Mouse (Mus musculus) cerebellum, adult 9-11 months (tissue): ENCODE data around the gene Spaca4.
A peak's percentile ranks its signal among the peaks of the same experiment; 100 is the strongest.

Experiments
- DNase-seq: peaks from one replicate; pipeline ENCODE4 v3.0.0; 2022

The Spaca4 gene

DNA sequence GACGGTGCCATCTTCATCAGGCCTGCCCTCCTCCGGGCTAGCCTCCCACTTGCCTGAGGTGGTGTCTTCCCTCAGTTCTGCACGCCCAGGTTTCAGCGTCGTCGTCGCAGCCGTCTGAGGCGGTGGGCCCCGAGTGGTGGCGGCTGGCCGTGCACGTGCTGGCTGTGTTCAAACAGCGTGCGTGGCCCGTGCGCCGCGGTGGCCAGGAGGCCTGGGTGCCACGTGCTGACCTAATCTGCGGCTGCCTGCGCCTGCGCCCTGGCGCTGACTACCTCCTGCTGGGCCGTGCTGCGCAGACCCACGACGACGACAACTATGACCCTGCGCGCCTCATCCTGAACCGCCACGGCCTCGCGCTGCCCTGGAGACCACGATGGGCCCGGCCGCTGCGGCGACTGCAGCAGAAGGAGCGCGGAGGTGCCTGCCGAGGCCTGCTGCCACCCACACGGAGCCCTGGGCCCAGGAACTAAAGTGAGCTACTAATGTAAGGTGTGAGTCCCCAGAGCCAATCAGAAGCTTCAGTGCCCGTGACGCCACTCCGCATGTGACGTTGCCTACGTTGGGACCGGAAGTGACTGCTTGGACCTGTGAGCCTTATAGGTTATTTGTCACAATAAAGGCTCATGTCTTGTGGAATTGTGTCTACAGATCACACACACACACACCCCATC is 31.6 kb downstream of the Spaca4 start, which contains the start of gene Sec1:
Gene Sec1, minus strand, starts transcription at position 482 of the 671 bp plus-strand sequence.
- DNase-seq = no peak

DNA sequence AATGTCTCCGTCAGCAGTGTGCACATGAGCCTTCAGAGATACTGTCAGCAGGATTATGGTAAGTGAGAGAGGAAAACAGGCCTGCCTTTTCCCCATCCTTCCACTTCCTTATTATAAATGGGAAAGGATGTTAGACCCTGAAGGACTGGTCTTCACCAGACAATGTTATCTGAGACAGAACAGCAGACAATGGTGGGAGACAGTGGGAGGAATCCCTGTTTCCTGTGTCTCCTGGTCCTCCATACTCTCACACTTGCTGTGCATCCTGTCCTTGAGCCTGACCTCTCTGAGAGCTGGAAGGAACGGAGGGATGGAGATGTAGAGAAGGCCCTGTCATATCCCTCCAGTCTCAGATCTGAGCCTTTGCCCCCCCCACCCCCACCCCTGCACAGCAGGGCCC is 33.2 kb downstream of the Spaca4 start:
- no peak for DNase-seq

DNA sequence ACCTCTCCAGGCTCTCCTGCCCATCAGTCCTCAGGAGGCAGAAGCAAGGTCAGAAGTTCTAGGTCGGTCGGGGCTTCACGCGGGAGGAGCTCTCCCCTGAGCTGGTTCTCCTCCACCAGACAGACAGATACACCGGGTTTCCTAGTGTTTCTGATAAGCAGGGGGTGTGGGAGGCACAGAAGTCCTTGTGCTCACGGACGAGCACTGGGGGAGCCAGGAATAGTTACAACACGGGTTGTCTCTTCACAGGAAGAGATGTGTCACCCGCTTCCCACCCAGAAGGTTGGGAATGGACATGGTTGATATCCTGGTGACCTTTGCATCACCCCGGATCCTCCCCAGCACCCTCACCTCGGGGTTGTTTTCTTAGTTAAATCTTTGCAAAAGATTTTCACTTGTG is 35.8 kb downstream of the Spaca4 start:
- DNase-seq = no peak

DNA sequence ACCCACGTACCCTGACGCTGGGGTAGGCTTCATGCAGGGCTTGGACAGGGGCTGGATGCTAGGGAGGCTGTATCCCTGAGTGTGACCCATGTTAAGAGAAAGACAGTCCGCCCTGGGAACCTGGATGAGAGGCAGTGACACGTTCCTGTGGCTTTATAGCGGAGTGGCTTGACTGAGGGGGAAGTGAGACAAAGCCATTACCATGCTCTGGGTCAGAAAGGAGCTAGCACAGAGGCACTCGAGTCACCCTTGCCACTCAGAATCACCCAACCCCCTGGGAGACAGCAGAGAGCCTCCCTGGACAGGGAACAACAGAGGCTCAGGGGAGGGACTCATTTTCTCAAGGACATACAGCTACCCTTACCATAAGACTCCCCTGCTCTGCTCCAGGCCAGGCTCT is 36.5 kb downstream of the Spaca4 start:
- DNase-seq = no peak

DNA sequence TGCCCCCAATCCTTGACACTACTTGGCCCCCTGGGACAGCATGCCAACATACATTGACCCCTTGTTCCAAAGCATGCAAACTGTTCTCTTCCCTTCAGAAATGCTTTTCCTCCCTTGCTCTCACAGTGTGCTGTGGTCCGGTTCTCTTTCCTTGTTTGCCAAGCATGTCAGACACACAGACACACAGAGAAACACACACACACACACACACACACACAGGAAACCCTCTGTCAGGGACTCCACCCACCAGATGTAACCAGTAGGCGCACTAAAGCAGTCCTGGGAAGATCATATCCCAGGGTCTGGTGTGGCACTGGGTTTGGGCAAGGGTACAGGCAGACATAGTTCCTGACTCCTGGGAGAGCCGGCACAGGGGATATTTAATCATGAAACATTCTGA is 38.8 kb downstream of the Spaca4 start:
- DNase-seq = no peak

DNA sequence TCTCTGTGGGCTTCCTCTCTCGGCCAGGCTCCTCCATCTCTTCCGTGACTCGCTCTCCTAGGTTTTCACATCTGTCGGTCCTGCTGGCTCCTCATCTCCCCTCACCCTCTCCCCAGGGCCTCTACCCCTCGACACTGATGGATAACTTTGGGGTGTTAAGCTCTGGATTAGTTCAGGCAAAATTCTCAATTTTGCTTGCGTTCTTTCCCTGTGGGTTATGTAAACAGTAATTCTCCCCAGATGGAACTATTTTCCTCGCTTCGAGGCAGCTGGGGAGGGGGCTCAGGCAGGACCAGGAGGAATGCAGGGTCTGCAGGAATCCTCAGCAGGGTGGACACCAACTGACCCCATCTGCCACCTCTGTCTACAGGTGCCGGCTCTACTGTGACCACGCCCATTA is 39.8 kb downstream of the Spaca4 start:
- no peak for DNase-seq

DNA sequence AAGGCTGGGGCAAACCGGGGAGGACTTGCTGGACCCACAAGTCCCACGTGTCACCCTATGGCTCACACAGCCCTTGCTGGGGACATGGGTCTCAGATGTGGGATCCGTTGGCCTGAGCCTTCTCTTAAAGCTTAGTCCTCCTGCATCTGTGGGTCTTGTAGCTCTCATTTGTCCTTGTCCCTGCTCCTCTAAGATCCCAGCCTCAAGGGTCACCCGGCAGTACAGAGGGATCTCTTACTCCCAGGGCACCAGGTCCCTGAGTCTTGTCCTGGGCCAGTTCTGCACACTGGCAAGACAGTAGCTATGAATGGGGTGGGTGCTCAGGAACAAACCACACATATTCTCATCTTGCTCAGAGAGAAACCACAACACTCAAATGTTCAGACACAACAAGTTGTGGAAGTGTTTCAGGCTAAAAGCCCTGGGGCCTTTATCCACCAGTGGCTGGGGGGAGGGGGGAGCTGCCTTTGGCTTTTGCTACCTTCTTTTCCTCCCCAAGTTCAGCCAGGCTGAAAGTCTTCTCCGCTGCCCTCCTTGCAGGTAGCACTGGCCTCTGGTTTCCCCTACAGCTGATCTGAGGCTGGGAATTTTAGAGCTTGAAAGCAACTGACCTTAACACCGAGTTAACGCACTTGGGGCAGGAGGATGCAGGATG is 42.1 kb downstream of the Spaca4 start, which contains the start of gene Ntn5:
Gene Ntn5, plus strand, starts transcription at position 627 of the 655 bp plus-strand sequence.
- DNase-seq = no peak

DNA sequence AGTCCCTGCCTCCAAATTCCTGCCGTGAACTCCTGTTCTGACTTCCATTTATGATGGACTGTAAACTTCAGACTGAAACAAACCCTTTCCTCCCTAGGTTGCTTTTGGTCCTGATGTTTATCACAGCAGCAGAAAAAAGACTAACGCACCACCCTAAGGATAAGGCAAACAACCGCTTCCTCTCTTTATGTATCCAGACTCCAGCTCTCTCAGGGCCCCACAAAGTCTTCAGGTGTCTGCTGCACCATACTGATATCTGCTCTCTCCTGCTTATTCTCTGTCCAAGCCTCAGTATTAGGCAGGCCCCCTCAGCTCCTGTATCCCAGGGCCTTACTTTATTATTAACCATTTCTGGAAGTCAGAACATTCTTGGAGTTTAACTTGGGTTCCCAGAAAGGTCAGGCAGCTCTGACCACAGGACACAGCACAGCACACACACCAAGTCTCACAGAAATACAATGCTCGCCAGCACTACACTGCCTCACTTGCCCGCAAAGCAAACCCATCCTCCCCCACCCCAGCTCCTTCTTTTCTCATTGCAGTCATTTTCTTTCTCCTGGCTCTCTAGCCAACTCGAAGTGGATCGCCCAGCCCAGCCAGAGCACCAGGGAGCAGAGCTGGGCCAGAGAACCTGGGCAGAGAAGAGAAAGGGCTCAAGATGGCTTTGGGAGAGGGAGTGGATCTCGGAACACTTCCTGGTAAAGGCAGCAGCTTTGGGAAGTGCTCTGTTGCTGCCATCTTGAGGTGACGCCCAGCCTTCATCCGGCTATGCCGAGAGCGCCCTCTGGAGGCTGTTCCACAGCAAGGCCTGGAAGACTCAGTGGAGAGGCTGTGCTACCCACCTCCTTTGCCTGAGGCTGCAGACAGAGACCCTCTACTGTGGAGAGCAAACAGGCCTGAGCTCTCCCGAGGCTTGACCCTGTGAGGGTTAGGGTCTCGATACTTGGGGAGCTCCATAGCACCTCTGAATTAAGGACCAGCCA is 43.2 kb downstream of the Spaca4 start:
- DNase-seq = peak; percentile 88

DNA sequence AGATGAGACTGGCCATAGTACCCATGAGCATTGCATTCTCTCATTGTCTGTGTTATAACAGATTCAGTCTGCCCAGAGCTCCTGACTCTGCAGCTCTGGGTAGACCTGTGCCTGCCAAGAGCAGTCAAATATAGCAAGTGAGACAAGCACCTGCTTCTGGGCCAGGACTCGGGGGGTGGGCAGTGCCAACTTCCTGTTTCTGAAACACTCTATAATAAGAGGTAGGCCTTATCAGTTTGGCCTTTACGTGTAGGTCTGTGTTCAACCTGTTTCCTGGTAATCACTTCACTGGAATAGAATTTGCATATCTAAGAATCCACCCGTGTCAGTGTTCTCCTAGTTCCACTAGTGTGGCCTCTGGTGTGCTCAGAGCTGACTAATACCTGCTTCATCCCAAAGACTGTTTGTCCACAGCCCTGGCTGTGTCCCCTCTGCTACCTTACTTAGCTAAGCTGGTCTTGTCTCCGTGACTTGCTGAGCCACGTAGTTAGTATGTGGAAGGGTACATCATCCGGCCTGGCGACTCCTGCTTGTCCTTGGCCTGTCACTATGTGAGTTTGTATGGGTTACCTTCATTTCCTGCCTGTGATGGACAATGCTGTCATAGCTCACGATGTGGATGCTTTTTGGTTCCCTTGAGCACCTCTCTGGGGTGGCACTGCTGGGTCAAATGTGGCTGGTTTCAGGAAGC is 44.4 kb downstream of the Spaca4 start:
- peak; percentile 69 for DNase-seq

DNA sequence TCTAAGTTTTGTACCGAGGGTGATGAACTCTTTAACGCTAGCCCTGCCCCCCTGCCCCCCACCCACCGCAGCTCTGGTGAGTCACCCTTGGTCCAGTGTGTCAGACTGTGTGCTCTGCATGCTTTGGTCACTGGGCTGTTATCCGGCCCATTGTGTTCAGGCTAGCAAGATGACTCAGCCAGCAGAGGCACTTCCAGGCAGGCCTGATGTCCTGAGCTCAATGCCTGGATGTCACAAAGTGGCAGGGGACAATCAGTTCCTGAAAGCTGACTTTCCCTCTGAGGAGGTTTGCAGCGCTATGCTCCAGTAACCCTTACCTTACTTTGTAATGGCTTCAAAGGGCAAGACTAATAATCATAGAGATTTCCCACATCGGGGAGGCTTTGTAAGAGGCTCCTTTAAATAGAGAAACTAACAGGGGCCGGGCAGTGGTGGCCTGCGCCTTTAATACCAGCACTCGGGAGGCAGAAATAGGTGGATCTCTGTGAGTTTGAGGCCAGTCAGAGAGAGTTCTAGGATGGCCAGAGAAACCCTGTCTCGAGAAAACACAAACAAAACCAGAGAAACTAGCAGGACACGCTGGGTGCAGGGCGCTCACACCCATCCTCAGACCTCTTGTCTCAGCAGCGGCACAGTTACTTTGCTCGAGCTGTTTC is 45.5 kb downstream of the Spaca4 start:
- DNase-seq = no peak

DNA sequence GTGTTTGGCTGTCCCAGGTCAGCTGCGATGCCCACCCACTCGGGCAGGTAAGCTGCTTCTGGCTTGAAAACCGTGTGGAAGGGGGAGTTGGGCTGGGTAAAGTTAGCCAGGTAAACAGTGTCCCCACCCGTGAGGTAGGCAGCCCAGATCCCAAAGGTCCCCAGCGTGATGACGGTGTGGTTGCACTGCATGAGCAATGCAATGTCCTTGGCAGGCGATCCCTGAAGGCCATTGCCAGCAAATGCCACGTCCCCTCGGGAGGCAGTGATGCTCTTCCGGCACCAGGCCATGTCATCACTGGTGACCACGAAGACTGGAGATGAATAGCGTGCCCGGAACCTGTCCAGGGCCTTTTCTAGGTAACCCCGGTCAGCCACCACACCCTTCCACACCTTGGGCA is 47.1 kb downstream of the Spaca4 start:
- DNase-seq = no peak

DNA sequence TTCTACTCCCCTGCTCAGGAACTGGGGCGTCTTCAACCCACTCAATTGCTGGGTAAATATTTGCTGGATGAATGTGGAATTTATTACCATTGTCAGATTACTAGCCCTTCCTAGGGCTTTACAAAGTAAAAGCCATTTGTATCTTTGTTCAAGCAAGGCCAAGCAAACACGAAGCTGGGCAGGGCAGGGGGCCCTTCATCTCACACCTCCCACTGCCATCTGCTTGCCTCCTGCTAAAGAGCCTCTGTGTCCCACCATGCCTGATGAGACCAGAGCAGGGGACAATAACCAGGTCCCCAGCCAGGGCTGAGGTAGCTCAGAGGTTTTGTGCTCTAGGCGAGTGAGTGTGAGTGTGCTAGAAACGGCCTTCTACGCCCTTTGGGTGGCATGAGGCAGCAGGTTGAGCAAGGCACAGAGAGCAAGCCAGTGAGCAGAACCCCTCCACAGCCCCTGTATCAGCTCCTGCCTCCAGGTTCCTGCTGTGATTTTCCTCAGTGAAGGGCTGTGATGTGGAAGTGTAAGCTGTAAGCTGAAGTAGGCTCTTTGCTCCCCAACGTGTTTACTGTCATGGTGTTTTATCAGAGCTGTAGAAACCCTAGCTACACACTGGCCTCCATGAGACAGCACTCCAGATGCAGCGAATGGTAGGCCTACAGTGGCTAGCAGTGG is 47.9 kb downstream of the Spaca4 start:
- DNase-seq = no peak
